Mouse (Mus musculus) thymus, adult 2 months (tissue): ENCODE measurements around the gene Adamts3. TPM values are rescaled to one million over a fixed set of nuclear protein-coding genes. Genes with fewer than 3 reads are reported as not detected.

Source experiments
- DNase-seq: peaks from one replicate; pipeline ENCODE4 v3.0.0; 2021
- H3K27ac ChIP-seq: fragments of 200-500 bp; 2 replicates; pipeline ENCODE4 v1.5.1; 2012; ENCODE audit warnings: low read length, control low read depth; ENCODE audit not compliant: control insufficient read depth, insufficient read depth
- H3K27me3 ChIP-seq: fragments of 200-500 bp; 2 replicates; pipeline ENCODE4 v1.6.1; 2012; ENCODE audit warnings: mild to moderate bottlenecking, low read length, moderate library complexity, mixed read lengths; ENCODE audit not compliant: control insufficient read depth, insufficient read depth
- H3K36me3 ChIP-seq: fragments of 200-500 bp; 2 replicates; pipeline ENCODE4 v1.6.1; 2012; ENCODE audit warnings: mild to moderate bottlenecking, low read length, moderate library complexity; ENCODE audit not compliant: control insufficient read depth, insufficient read depth
- H3K4me1 ChIP-seq: fragments of 200-500 bp; replicated peaks from 2 replicates; pipeline ENCODE4 v1.6.1; 2012; ENCODE audit warnings: low read length; ENCODE audit not compliant: control insufficient read depth, insufficient read depth
- H3K4me3 ChIP-seq: fragments of 200-500 bp; 2 replicates; pipeline ENCODE4 v1.5.1; 2012; ENCODE audit warnings: mild to moderate bottlenecking, low read length, control low read depth, moderate library complexity; ENCODE audit not compliant: control insufficient read depth, insufficient read depth
- CTCF ChIP-seq: fragments of 200-500 bp; IDR thresholded peaks from 2 replicates; pipeline ENCODE4 v1.5.1; 2012; ENCODE audit warnings: mild to moderate bottlenecking, control low read depth, low read length, moderate library complexity, borderline replicate concordance; ENCODE audit not compliant: control insufficient read depth, poor library complexity, insufficient read depth; ENCODE audit errors: extremely low read depth
- POLR2A ChIP-seq: fragments of 200-500 bp; IDR thresholded peaks from 2 replicates; pipeline ENCODE4 v1.6.1; 2012; ENCODE audit warnings: mild to moderate bottlenecking, low read length, control low read depth, moderate library complexity; ENCODE audit not compliant: control insufficient read depth, poor library complexity, insufficient read depth; ENCODE audit errors: extremely low read depth
- WGBS: fragments of 180-500 bp; shearing (Covaris S2); methylation state at CpG from one replicate; pipeline ENCODE4 v1.1.7; 2018; 5-methylcytosine and 5-hydroxymethylcytosine counted together
- polyA plus RNA-seq: library from polyadenylated mRNA; depleted of rRNA; stranded (reverse); fragments of >200 nt; gene quantifications from 2 replicates; pipeline ENCODE4 v1.2.3, GENCODE M21; 2012

The Adamts3 gene
- polyA plus RNA-seq, 1 experiment: 0.69 TPM

DNA sequence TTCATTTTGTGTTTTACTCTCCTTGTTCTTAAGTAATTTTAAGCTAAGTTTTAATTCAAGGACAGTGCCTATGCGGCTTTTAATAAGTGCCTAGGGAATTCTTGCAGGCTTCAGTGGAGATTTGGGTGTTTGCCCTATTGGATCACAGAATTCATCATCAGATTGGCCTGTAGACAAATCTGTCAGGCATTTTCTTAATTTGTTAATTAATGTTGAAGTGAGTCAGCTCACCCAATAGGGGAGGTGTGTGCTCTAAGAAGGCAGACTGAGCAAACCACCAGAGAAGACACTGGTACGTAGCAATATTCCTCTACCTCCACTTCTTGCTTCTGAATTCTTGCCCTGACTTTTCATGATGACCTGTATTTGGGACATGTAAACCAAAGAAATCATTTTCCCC lies 247.7 kb downstream of the Adamts3 start:
- WGBS: 85% methylated on average over 2 of the region's 2 CpGs

DNA sequence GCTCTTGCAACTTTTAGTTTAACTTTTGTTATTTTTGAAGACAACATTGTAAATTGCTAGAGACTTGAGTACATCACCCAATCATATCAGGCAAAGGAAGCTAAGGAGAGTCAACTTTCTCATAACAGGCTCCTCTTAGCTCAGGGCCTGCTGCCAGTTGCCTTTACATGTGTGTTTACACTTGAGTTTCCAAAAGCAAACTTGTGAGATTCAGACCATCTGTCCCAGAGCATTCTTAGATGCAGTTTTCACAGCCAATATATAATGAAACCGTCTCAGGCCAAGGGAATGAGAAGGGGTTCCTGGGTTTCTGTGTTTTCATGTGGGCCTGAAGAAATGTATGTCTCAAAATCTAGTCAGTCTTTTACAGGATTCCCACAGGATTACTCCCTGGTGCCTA lies 251.5 kb downstream of the Adamts3 start:
- TF ChIP-seq POLR2A (no peak), CTCF (no peak)
- WGBS: 77% methylated on average over 1 of the region's 1 CpGs
- Histone ChIP-seq H3K4me1 (no peaks in the 10 kb centered on the region), H3K27ac (no peak overlapping the region), H3K4me3 (no peak overlapping the region), H3K36me3 (no peaks in the 10 kb centered on the region), H3K27me3 (no peaks in the 10 kb centered on the region)
- no peak for DNase-seq

More for the DNA sequence above, 247.7 kb downstream of the Adamts3 start:
- no peak for TF ChIP-seq POLR2A
- Histone ChIP-seq H3K4me1 (no peaks in the 10 kb centered on the region), H3K27ac (no peak overlapping the region), H3K27me3 (no peaks in the 10 kb centered on the region), H3K36me3 (no peaks in the 10 kb centered on the region), H3K4me3 (no peak overlapping the region)
- DNase-seq: no peak
